Mouse (Mus musculus): Measurements from ENCODE around the gene Enpep. TPM values are rescaled to one million over a fixed set of nuclear protein-coding genes. Genes with fewer than 3 reads are reported as not detected.

Gene Enpep
- total and polyA plus RNA-seq, 3 experiments = 0.10 TPM; not detected in 2

DNA sequence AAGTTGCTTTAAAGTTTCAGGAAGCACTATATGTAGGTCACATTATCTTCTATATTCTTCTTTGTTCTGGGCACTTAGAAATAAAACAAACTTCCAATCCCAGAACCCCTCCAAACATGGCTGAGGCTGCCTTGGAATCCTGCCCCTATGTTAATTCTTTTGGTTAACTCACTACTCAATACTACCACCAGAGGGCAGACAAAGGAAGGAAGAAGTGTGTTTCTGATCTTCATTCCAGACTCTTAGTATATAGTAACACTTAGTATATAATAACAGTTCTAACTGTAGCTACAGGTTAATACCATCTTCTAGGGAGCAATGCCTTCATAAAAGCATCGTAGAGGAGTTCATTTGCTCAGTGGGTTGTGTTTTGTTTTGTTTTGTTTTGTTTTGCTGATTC, 32.6 kb downstream of the Enpep start:
- H3K4me3 ChIP-seq (replicated peaks in 1 of 3; ENCODE audit: low read depth in 2 of 3, low read length in 2 of 3, poor library complexity in 1 of 3) = no peak overlapping the region
- no peaks in the 10 kb centered on the region for H3K79me2 ChIP-seq (replicated peaks; ENCODE audit: control insufficient read depth, extremely low read depth, insufficient read depth, poor library complexity, severe bottlenecking)
- no peak overlapping the region for H3K9ac ChIP-seq (ENCODE audit: insufficient read depth, low read depth)
- TF ChIP-seq NRF1 (IDR thresholded peaks at IDR 0.05; ENCODE audit: low read depth, low read length) (no peak), SIN3A (IDR thresholded peaks at IDR 0.05; ENCODE audit: low read length) (no peak), MAX (IDR thresholded peaks at IDR 0.05; ENCODE audit: low read length) (no peak), RAD21 (IDR thresholded peaks at IDR 0.05; ENCODE audit: low read depth, low read length) (peak; percentile 72), UBTF (IDR thresholded peaks at IDR 0.05; ENCODE audit: low read depth, low read length) (no peak), MAFK (IDR thresholded peaks at IDR 0.05; ENCODE audit: insufficient replicate concordance, low read length) (no peak), EP300 (IDR thresholded peaks at IDR 0.05; ENCODE audit: low read length) (no peak), IRF4 (IDR thresholded peaks at IDR 0.05; ENCODE audit: low read depth, low read length) (0 out of 2 replicates have a peak, but pooled peaks have one; percentile 13), TCF12 (IDR thresholded peaks at IDR 0.05; ENCODE audit: low read depth, low read length) (no peak), ZC3H11A (IDR thresholded peaks at IDR 0.05; ENCODE audit: low read depth, low read length) (0 out of 2 replicates have a peak, but pooled peaks have one; percentile 18), USF1 (IDR thresholded peaks at IDR 0.05; ENCODE audit: low read depth, low read length) (no peak), CTCF (conservative IDR thresholded peaks at IDR 0.05 in 1 of 2, IDR thresholded peaks at IDR 0.05 in 1 of 2; ENCODE audit: low read depth in 2 of 2, low read length in 2 of 2) (peak; percentile 42 to 78), E2F4 (IDR thresholded peaks at IDR 0.05; ENCODE audit: insufficient replicate concordance, low read depth, low read length) (no peak), PAX5 (IDR thresholded peaks at IDR 0.05; ENCODE audit: low read length) (no peak), GABPA (IDR thresholded peaks at IDR 0.05; ENCODE audit: insufficient replicate concordance, low read depth, low read length) (no peak), ZMIZ1 (IDR thresholded peaks at IDR 0.05; ENCODE audit: low read depth, low read length) (no peak), ZNF384 (IDR thresholded peaks at IDR 0.05; ENCODE audit: low read depth, low read length) (no peak), ZKSCAN1 (IDR thresholded peaks at IDR 0.05; ENCODE audit: borderline replicate concordance, low read depth, low read length) (no peak), SMC3 (IDR thresholded peaks at IDR 0.05; ENCODE audit: low read depth, low read length) (peak; percentile 72), POLR2A (IDR thresholded peaks at IDR 0.05; ENCODE audit: low read depth, low read length) (no peak), MYC (IDR thresholded peaks at IDR 0.05; ENCODE audit: low read depth, low read length) (no peak), NELFE (IDR thresholded peaks at IDR 0.05; ENCODE audit: low read depth, low read length) (no peak), USF2 (conservative IDR thresholded peaks at IDR 0.05; ENCODE audit: low read depth, low read length) (no peak), ETS1 (conservative IDR thresholded peaks at IDR 0.05; ENCODE audit: low read depth, low read length) (no peak), JUND (conservative IDR thresholded peaks at IDR 0.05; ENCODE audit: low read depth, low read length) (no peak), KAT2A (IDR thresholded peaks at IDR 0.05; ENCODE audit: insufficient replicate concordance, low read length) (no peak)
- peak; percentile 58 for DNase-seq (ENCODE audit: extremely low read depth)
- H3K27ac ChIP-seq (ENCODE audit: insufficient read depth, low read depth) = no peak overlapping the region
- H3K27me3 ChIP-seq (replicated peaks) = no peaks in the 10 kb centered on the region
- H3K9me3 ChIP-seq (replicated peaks; ENCODE audit: low read length) = no peaks in the 10 kb centered on the region
- dilution Hi-C loops (cut with MboI; ENCODE audit: extremely low pct_ligation_motif_present, extremely low pct_unique_long_range_greater_than_20kb, low sequenced_read_pairs) (no loop called here), in situ Hi-C loops (cut with MboI; ENCODE audit: low pct_ligation_motif_present, low pct_unique_long_range_greater_than_20kb, low sequenced_read_pairs) (loop anchor here (10.0 kb wide), 1 partner anchor 385 kb away; no protein-coding TSS in a partner anchor)
- H3K4me2 ChIP-seq (ENCODE audit: insufficient read depth, low read depth, poor library complexity, severe bottlenecking) = no peak overlapping the region
- peaks cover 4 to 7% of the 10 kb centered on the region in 2 experiments for H3K4me1 ChIP-seq (ENCODE audit: control insufficient read depth in 1 of 2, insufficient read depth in 2 of 2)
- H3K36me3 ChIP-seq (replicated peaks in 1 of 2; ENCODE audit: control insufficient read depth in 1 of 2, insufficient read depth in 1 of 2, low read length in 1 of 2) = no peaks in the 10 kb centered on the region
